Mouse (Mus musculus) induced T-regulatory cell, adult 2 months (primary cell): ENCODE results near the gene Cdh10.

Experiments used
- DNase-seq: peaks from one replicate; pipeline ENCODE4 v3.0.0-alpha.2; 2012; ENCODE audit warnings: low read depth

Cdh10 gene

GRCm38 (mm10) chr15:18818185-18818973 lies at the start of gene Cdh10:
Gene Cdh10, plus strand, starts transcription at chr15:18818947.
- DNase-seq: no peak

DNA sequence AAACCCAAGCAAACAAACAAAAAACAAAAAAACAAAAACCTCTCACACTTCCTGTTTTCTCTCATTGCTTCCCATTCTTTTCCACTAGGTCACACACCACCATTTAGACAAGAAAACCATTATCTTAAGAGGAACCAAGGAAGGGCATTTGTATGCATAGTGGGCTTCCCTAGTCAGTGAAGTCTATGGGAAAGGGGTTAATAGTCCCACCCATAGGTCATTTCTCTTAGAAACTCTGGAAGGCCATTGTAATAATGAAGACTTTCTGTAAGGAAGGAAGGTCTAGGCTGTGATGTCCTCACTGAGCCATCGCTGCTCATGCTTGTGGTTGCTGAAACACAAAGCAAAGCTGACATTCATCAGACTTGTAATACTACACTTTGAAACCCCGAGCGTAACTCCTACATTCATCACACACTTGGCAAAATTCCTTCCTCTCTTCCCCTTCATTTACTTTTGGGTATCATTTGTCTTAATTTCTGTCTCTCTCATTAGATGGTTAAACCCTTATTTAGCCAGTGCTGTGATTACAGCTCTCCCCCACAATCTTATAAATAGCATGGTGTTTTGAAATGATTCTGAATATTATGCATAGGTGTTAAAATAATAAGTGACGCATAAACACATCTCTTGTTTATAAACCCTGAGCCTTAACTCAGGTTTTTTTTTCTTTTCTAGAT lies 9.5 kb upstream of the Cdh10 start:
- DNase-seq: no peak

GRCm38 (mm10) chr15:18817707-18818106 lies 1.0 kb upstream of the Cdh10 start:
- no peak for DNase-seq

GRCm38 (mm10) chr15:18820226-18820625 lies 1.5 kb downstream of the Cdh10 start:
- DNase-seq: no peak

DNA sequence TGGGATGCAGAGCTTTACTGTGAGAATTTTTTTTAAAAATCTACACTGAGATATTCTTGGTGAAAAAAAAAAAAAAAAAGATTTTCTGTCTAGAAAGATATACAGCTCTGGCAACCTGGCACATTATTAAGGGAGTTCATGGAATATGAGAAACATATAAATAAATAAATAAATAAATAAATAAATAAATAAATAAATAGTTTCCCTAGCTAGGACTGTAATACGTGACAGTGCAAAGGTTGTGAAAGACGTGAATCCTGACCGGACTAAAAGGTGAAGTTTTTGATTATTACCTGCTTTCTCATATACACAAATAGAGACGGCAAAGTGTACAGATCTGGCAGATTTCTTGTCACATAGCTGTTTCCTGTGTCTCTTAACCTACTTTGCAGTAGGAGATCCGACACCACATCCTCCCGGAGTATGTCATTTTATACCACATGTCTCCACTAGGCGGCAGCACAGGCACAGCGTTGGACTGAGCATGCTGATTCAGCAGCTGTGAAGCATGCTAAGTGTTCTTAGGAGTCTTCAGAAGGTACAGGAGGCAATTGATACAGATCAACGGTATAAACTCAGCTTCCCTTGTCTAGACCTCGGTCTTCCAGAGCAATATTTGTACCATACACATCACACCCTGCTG lies 2.5 kb downstream of the Cdh10 start:
- peak; percentile 73 for DNase-seq

DNA sequence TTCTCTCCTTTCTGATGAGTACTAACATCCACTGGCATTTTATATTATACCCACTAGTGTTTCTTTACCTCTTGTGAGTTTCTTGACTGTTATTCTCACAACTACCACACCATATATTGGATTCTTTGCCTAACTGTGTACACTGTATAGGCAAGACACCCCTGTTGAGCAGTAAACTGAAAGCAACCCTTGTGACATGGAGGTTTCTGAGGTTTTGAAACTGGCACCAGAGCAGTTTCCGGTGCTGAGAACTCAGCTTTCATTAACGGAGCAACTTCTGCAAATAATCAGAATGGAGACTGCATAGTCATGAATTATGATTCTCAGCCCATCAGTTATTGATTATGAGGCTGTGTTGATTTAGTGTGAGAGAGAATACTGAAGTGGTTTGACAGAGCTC lies 4.7 kb downstream of the Cdh10 start:
- no peak for DNase-seq

- DNase-seq: peak; percentile 49
Measured at GRCm38 (mm10) chr15:18832263-18832662, 13.5 kb downstream of the Cdh10 start.

GRCm38 (mm10) chr15:18841769-18842168 lies 23.0 kb downstream of the Cdh10 start:
- DNase-seq: no peak

DNA sequence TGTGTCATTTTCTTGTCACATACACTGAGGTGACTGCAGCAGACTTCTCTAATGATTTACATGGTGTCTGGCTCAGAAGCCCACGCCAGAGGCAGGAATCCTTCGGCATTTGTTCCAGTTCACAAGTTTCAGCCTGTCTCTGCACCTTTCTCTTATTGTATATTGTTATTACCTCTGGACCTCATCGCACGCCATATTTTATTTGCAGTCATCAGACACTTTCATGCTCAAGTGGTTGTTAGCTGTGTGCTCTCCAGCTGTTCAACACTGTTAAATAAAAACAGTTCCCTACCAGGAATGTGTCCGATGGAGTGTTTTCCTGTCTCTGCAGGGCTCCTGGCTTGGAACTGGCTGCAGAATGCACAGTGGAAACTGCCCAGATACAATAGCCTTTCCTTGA lies 26.1 kb downstream of the Cdh10 start:
- DNase-seq: no peak

GRCm38 (mm10) chr15:18850497-18850896 lies 31.8 kb downstream of the Cdh10 start:
- no peak for DNase-seq

DNA sequence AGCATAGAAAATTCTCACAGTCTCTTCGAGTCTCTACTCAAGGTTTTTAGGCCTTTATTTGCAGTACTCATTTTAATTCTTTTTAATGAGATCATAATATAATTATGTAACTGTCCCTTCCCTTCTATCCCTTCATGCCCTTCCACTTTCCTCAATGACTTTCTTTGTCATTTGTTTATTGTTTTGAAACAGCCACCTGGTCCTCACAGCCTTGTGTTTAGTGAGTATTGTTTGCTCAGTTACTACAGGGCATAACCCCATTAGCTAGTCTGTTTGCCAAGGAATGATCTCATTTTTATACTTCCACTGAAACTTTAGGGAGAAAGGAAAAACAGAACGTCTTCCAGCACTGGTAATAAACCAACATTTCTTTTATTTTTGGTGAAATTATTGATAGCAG lies 39.4 kb downstream of the Cdh10 start:
- no peak for DNase-seq

DNA sequence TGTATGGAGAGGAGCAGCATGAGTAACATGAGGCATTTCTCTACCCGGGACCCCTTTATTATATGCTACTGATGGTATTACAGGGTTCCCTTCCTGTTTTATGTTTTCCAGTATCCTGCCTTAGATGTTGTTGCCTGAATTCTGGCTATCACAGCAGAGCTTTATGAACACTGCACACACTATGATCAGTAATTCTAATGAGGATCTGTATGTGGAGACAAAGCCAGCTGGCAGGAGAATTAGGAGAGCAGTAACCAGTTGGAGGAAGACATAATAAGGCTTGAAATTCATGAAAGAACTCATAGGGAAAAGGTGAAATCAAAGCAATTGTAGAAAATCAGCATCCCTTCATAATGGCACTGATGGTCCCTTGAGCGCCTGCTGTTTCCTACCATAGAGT lies 51.1 kb downstream of the Cdh10 start:
- DNase-seq: no peak

DNA sequence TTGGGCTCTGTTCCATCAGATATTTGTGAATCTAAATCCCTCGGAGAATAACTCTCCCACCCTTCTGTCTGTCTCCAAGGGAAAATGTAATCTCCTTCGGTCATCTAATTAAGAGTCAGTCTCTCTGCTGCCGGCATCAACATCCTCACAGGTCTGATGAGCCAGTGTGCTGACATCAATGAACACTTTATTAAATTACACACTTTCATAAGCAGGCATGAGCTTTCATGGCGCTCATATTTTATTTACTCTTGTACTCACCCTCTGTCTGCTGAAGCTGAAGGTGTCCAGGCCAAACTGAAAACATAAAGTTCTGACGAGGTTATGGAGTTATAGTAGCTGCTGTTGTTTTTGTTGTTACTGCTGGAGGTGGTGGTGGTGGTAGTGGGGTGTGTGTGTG lies 62.7 kb downstream of the Cdh10 start:
- DNase-seq: no peak

- no peak for DNase-seq
Measured at GRCm38 (mm10) chr15:18886673-18887072, 67.9 kb downstream of the Cdh10 start.

- DNase-seq: no peak
Measured at GRCm38 (mm10) chr15:18888912-18889311, 70.2 kb downstream of the Cdh10 start.

DNA sequence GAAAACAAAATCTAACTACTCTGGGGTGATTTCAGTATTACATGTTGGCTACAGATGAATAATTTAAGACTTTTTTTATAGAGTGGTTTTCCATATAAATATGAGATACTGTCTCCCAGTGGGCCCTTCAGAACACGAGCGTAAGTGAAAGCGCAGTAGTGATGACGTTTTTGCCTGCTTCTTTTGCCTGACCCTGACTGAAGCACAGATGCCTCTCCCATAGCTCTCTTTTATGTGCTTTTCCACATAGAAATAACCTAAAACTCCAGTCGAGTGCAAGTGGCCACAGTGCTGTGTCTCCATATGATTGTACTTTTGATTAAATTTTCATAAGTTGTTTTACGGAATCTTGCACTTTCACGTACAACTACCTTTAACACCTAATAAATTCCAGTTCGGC lies 71.6 kb downstream of the Cdh10 start:
- DNase-seq: no peak

GRCm38 (mm10) chr15:18900776-18901175 lies 82.0 kb downstream of the Cdh10 start:
- DNase-seq: no peak

- DNase-seq: no peak
Measured at GRCm38 (mm10) chr15:18904131-18904530, 85.4 kb downstream of the Cdh10 start.

- no peak for DNase-seq
Measured at GRCm38 (mm10) chr15:18910612-18911011, 91.9 kb downstream of the Cdh10 start.

DNA sequence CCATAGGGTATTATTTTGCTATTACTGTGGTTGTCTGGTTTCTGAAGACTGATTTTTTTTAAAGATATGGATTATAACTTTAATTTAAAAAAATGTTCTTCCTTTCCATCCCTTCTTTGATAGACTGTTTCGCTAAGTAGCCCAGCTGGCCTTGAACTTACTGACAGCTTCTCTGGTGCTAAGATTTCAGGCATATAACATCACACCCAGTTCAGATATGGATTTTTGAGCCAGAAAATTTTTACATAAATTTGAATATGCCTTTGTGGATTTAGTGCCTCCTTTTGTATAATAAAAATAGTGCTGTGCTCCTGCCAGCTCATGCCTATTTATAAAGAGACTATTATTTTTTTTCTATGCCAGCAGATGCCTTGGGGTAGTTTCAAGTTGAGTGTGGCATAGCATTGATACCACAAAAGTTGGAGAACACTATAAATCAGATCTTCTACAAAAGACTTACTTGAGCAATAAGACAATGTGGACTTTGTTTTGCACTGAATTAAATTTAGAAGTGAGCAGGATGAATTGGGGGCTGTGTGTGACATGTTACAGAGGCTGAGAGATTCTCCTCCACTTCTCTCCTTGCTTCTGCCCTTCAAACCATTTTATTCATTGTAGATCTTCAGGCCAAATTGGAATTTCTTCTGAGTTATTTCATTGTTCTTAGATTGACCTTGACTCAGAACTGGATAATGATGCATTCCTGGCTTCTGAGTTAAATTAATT lies 106.8 kb downstream of the Cdh10 start:
- no peak for DNase-seq

DNA sequence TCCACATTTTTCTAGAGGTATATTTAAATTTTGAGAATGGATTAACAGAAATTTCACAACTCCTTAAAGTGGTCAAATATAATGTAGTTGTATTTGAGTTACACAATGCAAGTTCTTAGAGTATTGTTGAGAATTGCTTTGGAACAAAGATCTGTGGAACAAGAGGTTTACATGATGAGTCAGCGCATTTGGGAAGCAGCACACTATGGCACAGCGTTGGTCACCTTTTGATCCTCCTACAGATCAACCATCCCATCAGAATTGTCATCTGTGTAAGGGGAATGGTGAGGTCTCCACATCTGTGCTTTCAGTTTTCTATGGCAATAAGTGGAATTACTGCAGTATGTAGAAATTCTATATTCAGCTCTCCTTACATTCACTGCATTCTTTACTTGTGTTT lies 108.2 kb downstream of the Cdh10 start:
- DNase-seq: no peak

GRCm38 (mm10) chr15:18952266-18952665 lies 133.5 kb downstream of the Cdh10 start:
- no peak for DNase-seq

DNA sequence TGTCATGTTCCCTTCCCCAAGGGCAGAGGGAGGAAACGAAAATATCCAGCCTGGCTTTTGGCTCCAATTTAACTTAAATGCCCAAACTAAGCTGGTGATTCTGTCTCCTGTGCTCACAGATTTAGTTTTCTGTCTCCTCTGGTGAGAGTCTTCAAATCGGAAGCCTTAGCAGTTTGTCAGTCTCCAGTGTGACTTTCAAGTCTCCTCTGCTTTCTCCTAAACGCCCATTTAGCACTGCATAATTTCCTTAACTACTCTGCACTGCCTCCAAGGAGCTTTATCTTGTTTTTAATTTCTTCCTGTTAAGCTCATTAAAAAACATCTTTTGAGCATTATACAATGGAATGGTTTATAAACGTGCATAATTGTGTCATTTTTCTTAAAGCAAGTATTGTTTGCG lies 156.3 kb downstream of the Cdh10 start:
- no peak for DNase-seq
